Mouse (Mus musculus): ENCODE results near the gene Tmem145.
"Not testable (repeated sequence)": the region's sequence is repeated elsewhere in the genome, so short reads cannot be mapped to it uniquely, and the experiment has no call there.

The Tmem145 gene

GRCm38 (mm10) chr7:25305956-25306613 is at the start of gene Tmem145:
Gene Tmem145 (plus strand): TSS chr7:25306106.
- DNase-seq (ENCODE audit: low read depth, low spot score), result peak; percentile 91

GRCm38 (mm10) chr7:25261896-25262295 is 44.0 kb upstream of the Tmem145 start:
- no peak for DNase-seq (ENCODE audit: low read depth, low spot score)

GRCm38 (mm10) chr7:25263968-25264870 is 41.7 kb upstream of the Tmem145 start:
- DNase-seq (ENCODE audit: low read depth, low spot score), result no peak

- DNase-seq (ENCODE audit: low read depth, low spot score), result not testable (repeated sequence)
Observed at GRCm38 (mm10) chr7:25265743-25266142, 40.2 kb upstream of the Tmem145 start.

GRCm38 (mm10) chr7:25266180-25266962 is 39.5 kb upstream of the Tmem145 start:
- no peak for DNase-seq (ENCODE audit: low read depth, low spot score)

GRCm38 (mm10) chr7:25267301-25267750 is 38.6 kb upstream of the Tmem145 start, which contains the start of gene Cic:
Gene Cic (plus strand): TSS chr7:25267704.
- peak; percentile 100 for DNase-seq (ENCODE audit: low read depth, low spot score)

GRCm38 (mm10) chr7:25267751-25268463 is 38.0 kb upstream of the Tmem145 start:
- peak; percentile 100 for DNase-seq (ENCODE audit: low read depth, low spot score)

- no peak for DNase-seq (ENCODE audit: low read depth, low spot score)
Observed at GRCm38 (mm10) chr7:25268588-25268987, 37.3 kb upstream of the Tmem145 start.

- DNase-seq (ENCODE audit: low read depth, low spot score), result no peak
Observed at GRCm38 (mm10) chr7:25269029-25269428, 36.9 kb upstream of the Tmem145 start.

GRCm38 (mm10) chr7:25269545-25270271 is 36.2 kb upstream of the Tmem145 start:
- DNase-seq (ENCODE audit: low read depth, low spot score), result no peak

GRCm38 (mm10) chr7:25270652-25271633 is 35.0 kb upstream of the Tmem145 start:
- no peak for DNase-seq (ENCODE audit: low read depth, low spot score)

- DNase-seq (ENCODE audit: low read depth, low spot score), result no peak
Observed at GRCm38 (mm10) chr7:25271651-25272444, 34.1 kb upstream of the Tmem145 start.

GRCm38 (mm10) chr7:25272445-25273258 is 33.3 kb upstream of the Tmem145 start:
- no peak for DNase-seq (ENCODE audit: low read depth, low spot score)

- no peak for DNase-seq (ENCODE audit: low read depth, low spot score)
Observed at GRCm38 (mm10) chr7:25273259-25274241, 32.4 kb upstream of the Tmem145 start.

GRCm38 (mm10) chr7:25274571-25274970 is 31.3 kb upstream of the Tmem145 start:
- no peak for DNase-seq (ENCODE audit: low read depth, low spot score)

- no peak for DNase-seq (ENCODE audit: low read depth, low spot score)
Observed at GRCm38 (mm10) chr7:25274996-25275395, 30.9 kb upstream of the Tmem145 start.
